Mouse (Mus musculus) forebrain, embryonic 12.5 days (tissue): ENCODE results near the gene Zfp524. TPM values are rescaled to one million over a fixed set of nuclear protein-coding genes. Genes with fewer than 3 reads are reported as not detected.

ENCODE experiments used
- ATAC-seq: fragments of 200-750 bp; cut with Nextera tagmentation; 2 replicates; pipeline ENCODE4 v1.8.0; 2017; ENCODE audit warnings: moderate TSS enrichment; ENCODE audit not compliant: low FRiP score
- H3K27ac ChIP-seq: fragments of 300-500 bp; sonication (generic); 2 replicates; pipeline ENCODE4 v1.5.1; 2016; ENCODE audit warnings: mild to moderate bottlenecking
- H3K27me3 ChIP-seq: fragments of 300-500 bp; sonication (generic); 2 replicates; pipeline ENCODE4 v1.6.1; 2016; ENCODE audit warnings: mild to moderate bottlenecking
- H3K36me3 ChIP-seq: fragments of 300-500 bp; sonication (generic); replicated peaks from 2 replicates; pipeline ENCODE4 v1.6.1; 2016; ENCODE audit warnings: mild to moderate bottlenecking
- H3K4me1 ChIP-seq: fragments of 300-500 bp; sonication (generic); 2 replicates; pipeline ENCODE4 v1.6.1; 2016
- H3K4me2 ChIP-seq: fragments of 300-500 bp; sonication (generic); 2 replicates; pipeline ENCODE4 v1.6.1; 2016; ENCODE audit warnings: mild to moderate bottlenecking, moderate library complexity
- H3K4me3 ChIP-seq: fragments of 300-500 bp; sonication (generic); replicated peaks from 2 replicates; pipeline ENCODE4 v1.5.1; 2016; ENCODE audit warnings: mild to moderate bottlenecking
- H3K9ac ChIP-seq: fragments of 300-500 bp; sonication (generic); 2 replicates; pipeline ENCODE4 v1.6.1; 2016; ENCODE audit warnings: mild to moderate bottlenecking
- H3K9me3 ChIP-seq: fragments of 300-500 bp; sonication (generic); 2 replicates; pipeline ENCODE4 v1.6.1; 2016
- WGBS: fragments of 180-500 bp; shearing (Covaris S2); methylation state at CpG from one replicate; pipeline ENCODE4 v1.1.7; 2016; 5-methylcytosine and 5-hydroxymethylcytosine counted together
- polyA plus RNA-seq: library from polyadenylated mRNA; unstranded; fragments of >200 nt; fragmentation: Nextera tagmentation; extraction: Ambion mirVana; gene quantifications from 2 replicates; pipeline ENCODE4 v1.2.1, GENCODE M21; 2016

Zfp524 gene
- polyA plus RNA-seq, result 9.5 and 9.6 TPM in 2 replicates

GRCm38 (mm10) chr7:5014251-5015117 is at the start of gene Zfp524, which contains the start of gene Fiz1:
TSS of gene Zfp524 (plus strand) at chr7:5014415.
TSS of gene Fiz1 (minus strand) at chr7:5014697.
- peak within 1 kb of the TSS; percentile 84 for H3K9ac ChIP-seq
- WGBS, result under 1% methylated on average over 41 of the region's 42 CpGs
- peak within 1 kb of the TSS; percentile 60 for H3K4me2 ChIP-seq
- H3K9me3 ChIP-seq, result no peaks in the 10 kb centered on the region
- peaks cover 7% of the 10 kb centered on the region for H3K4me1 ChIP-seq
- H3K27me3 ChIP-seq, result no peaks in the 10 kb centered on the region
- peaks cover 43% of the 10 kb centered on the region for H3K36me3 ChIP-seq
- peak within 1 kb of the TSS; percentile 99 for H3K27ac ChIP-seq
- ATAC-seq, result peak; percentile 84
- H3K4me3 ChIP-seq, result peak within 1 kb of the TSS; percentile 71

GRCm38 (mm10) chr7:4964988-4965387 is 49.2 kb upstream of the Zfp524 start:
- ATAC-seq, result no peak
- WGBS, result 85% methylated on average over 5 of the region's 5 CpGs

DNA sequence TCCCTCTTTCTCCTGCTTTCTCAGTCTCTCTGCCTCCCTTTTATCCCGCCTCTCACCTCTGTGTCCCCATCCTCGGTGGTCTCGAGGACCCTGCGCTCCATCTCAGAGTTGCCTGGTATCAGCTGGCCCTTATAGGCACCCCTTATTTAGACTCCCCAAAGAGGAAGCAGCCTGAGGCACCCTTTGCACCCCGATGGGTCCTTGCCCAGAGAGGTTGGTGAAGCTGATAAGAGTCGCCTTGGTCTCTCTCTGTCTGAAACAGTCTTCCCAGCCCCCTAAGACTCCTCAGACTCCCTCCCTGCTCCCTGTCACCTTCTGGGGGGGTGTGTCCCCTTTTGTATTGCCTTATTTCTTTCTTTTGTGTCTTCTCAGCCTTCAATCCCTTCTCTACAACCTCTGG is 43.1 kb upstream of the Zfp524 start, which contains the start of gene Sbk3:
Sbk3 (minus strand) TSS at position 101 of the 400 bp plus-strand sequence.
- Histone ChIP-seq H3K4me3 (no peak within 1 kb of the TSS), H3K9ac (no peak within 1 kb of the TSS), H3K27me3 (no peaks in the 10 kb centered on the region), H3K27ac (no peak within 1 kb of the TSS), H3K4me1 (no peaks in the 10 kb centered on the region), H3K4me2 (no peak within 1 kb of the TSS), H3K9me3 (no peaks in the 10 kb centered on the region), H3K36me3 (no peaks in the 10 kb centered on the region)
- 39% methylated on average over 6 of the region's 6 CpGs for WGBS
- ATAC-seq, result no peak

More at GRCm38 (mm10) chr7:4964988-4965387, 49.2 kb upstream of the Zfp524 start:
- H3K9me3 ChIP-seq, result no peaks in the 10 kb centered on the region
- H3K27me3 ChIP-seq, result no peaks in the 10 kb centered on the region
- no peak overlapping the region for H3K4me2 ChIP-seq
- no peaks in the 10 kb centered on the region for H3K4me1 ChIP-seq
- H3K9ac ChIP-seq, result no peak overlapping the region
- no peak overlapping the region for H3K27ac ChIP-seq
- H3K36me3 ChIP-seq, result no peaks in the 10 kb centered on the region
- H3K4me3 ChIP-seq, result no peak overlapping the region

GRCm38 (mm10) chr7:4971710-4972109 is 42.5 kb upstream of the Zfp524 start:
- Histone ChIP-seq H3K27ac (no peak overlapping the region), H3K4me2 (no peak overlapping the region), H3K36me3 (no peaks in the 10 kb centered on the region), H3K27me3 (no peaks in the 10 kb centered on the region), H3K4me3 (no peak overlapping the region), H3K4me1 (no peaks in the 10 kb centered on the region), H3K9me3 (0 out of 2 replicates have a peak, but pooled peaks cover 1% of the 10 kb centered on the region), H3K9ac (no peak overlapping the region)
- no peak for ATAC-seq
- 28% methylated on average over 7 of the region's 7 CpGs for WGBS

DNA sequence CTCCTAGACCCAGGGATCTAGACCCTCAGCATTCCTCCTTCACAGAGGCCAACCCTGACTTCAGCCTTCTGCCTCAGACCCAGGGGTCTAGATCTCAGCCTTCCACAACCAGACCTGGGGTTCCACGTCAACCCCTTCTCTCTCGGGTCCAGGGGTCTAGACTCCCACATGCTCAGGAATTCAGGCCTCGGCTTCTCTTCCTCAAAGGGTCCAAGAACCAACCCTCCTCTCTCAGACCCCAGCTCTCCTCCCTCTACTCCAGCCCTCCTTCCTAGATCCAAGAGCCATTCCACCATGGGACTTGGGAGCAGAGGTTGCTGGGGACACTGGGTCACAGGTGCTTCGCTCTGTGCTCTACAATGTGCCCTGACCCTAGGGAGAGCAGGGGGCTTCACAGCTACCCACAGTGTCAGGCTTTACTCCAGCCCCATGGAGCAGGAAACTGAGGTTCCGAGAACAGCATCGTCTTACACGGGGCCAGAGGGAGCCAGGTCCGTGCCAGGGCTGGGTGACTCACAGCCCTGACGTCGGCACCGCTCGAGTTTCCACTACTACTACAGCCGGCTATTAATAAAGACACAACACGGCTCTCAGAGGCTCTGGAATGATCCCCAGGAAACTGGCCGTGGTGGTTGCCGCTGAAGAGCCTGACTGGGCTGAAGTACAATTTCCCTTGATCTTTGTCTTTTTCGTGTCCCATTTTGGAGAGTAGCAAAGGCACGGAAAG is 41.7 kb upstream of the Zfp524 start:
- 79% methylated on average over 18 of the region's 18 CpGs for WGBS
- no peak for ATAC-seq
- no peaks in the 10 kb centered on the region for H3K4me1 ChIP-seq

GRCm38 (mm10) chr7:4975455-4975854 is 38.8 kb upstream of the Zfp524 start:
- no peaks in the 10 kb centered on the region for H3K4me1 ChIP-seq
- H3K36me3 ChIP-seq, result no peaks in the 10 kb centered on the region
- no peak overlapping the region for H3K4me3 ChIP-seq

More for the DNA sequence above, 41.7 kb upstream of the Zfp524 start:
- Histone ChIP-seq H3K4me3 (no peak overlapping the region), H3K4me2 (no peak overlapping the region), H3K36me3 (no peaks in the 10 kb centered on the region), H3K27ac (no peak overlapping the region), H3K9me3 (0 out of 2 replicates have a peak, but pooled peaks cover 4% of the 10 kb centered on the region), H3K9ac (no peak overlapping the region), H3K27me3 (no peaks in the 10 kb centered on the region)

DNA sequence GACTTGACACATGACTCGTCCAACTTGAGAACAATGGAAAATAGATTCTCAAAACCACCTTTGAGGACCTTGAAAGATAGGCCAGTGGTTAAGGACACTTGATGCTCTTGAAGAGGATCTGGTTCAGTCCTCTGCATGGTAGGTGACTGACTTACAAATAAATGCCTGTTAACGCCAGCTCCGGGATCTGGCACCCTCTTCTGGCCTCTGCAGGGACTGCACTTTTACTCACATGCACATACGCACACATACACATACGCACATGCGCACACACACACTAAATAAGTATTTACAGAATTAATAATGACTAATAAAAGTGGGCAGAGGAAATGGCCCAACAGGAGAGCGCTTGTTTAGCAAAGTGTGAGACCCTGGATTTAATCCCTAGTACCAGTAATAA is 37.4 kb upstream of the Zfp524 start:
- Histone ChIP-seq H3K27ac (no peak overlapping the region), H3K4me2 (no peak overlapping the region), H3K4me3 (no peak overlapping the region), H3K36me3 (no peaks in the 10 kb centered on the region), H3K9me3 (0 out of 2 replicates have a peak, but pooled peaks cover 4% of the 10 kb centered on the region), H3K4me1 (no peaks in the 10 kb centered on the region), H3K9ac (no peak overlapping the region), H3K27me3 (no peaks in the 10 kb centered on the region)
- WGBS, result 93% methylated on average over 7 of the region's 7 CpGs
- no peak for ATAC-seq

More at GRCm38 (mm10) chr7:4975455-4975854, 38.8 kb upstream of the Zfp524 start:
- Histone ChIP-seq H3K9ac (no peak overlapping the region), H3K9me3 (0 out of 2 replicates have a peak, but pooled peaks cover 4% of the 10 kb centered on the region), H3K27me3 (no peaks in the 10 kb centered on the region), H3K27ac (no peak overlapping the region), H3K4me2 (no peak overlapping the region)
- no peak for ATAC-seq
- WGBS, result 63% methylated on average over 4 of the region's 4 CpGs

GRCm38 (mm10) chr7:4988250-4988649 is 26.0 kb upstream of the Zfp524 start:
- ATAC-seq, result no peak
- 73% methylated on average over 2 of the region's 2 CpGs for WGBS
- H3K9ac ChIP-seq, result no peak overlapping the region
- H3K4me1 ChIP-seq, result peaks cover 6% of the 10 kb centered on the region
- H3K27me3 ChIP-seq, result peaks cover 16% of the 10 kb centered on the region
- peaks cover 24% of the 10 kb centered on the region for H3K36me3 ChIP-seq
- no peak overlapping the region for H3K4me3 ChIP-seq
- 0 out of 2 replicates have a peak, but pooled peaks cover 5% of the 10 kb centered on the region for H3K9me3 ChIP-seq
- H3K4me2 ChIP-seq, result no peak overlapping the region
- H3K27ac ChIP-seq, result no peak overlapping the region

- peak overlapping the region; percentile 33; the same call in 1 of the 2 replicates for H3K9ac ChIP-seq
- H3K4me1 ChIP-seq, result peaks cover 36% of the 10 kb centered on the region
- H3K4me2 ChIP-seq, result peak overlapping the region; percentile 82
- H3K27me3 ChIP-seq, result peaks cover 25% of the 10 kb centered on the region
- H3K36me3 ChIP-seq, result peaks cover 37% of the 10 kb centered on the region
- WGBS, result 36% methylated on average over 46 of the region's 55 CpGs
- no peak for ATAC-seq
- peaks cover 18% of the 10 kb centered on the region; the same call in 1 of the 2 replicates for H3K9me3 ChIP-seq
- H3K27ac ChIP-seq, result no peak overlapping the region
- peak overlapping the region; percentile 68 for H3K4me3 ChIP-seq
Measured at GRCm38 (mm10) chr7:4993347-4993998, 20.7 kb upstream of the Zfp524 start.

DNA sequence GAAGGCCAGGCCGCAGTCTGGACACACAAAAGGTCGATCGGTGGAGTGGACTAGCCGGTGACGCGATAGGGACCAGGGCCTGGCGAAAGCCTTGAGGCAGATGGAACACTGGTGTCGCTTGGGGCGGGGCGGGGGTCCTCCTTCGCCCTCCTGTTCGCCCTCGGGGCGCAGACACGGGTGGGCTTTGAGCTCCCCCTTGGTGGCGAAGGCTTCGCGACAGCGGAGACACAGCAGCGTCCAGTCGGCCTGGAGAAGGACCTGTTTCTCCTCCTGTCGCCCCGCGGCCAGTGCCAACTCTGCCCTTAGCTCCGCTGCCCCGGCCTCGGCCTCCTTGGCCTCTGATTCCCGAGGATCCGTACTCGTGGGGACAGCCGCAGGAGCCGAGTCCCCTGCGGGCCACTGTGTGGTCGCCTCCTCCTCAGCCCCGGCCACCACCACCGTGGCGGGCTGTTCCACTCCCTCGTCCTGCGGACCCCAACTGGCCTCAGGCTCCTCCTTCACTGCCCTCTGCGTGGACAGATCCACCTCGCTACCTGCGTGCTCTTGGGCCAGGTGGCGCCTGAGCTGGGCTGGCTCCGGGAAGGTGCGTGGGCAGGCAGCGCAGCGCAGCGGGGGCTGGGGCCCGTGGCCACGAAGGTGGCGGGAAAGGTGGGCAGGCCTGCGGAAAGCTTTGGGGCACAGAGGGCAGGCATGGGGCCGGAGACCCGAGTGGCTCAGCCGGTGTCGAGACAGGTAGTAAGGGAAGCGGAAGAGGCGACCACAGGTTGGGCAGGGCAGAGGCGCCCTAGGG is 20.0 kb upstream of the Zfp524 start:
- Histone ChIP-seq H3K4me1 (peaks cover 36% of the 10 kb centered on the region), H3K4me2 (peak overlapping the region; percentile 82), H3K9ac (peak overlapping the region; percentile 33; the same call in 1 of the 2 replicates), H3K27ac (no peak overlapping the region), H3K9me3 (peaks cover 18% of the 10 kb centered on the region; the same call in 1 of the 2 replicates), H3K36me3 (peaks cover 37% of the 10 kb centered on the region), H3K27me3 (peaks cover 25% of the 10 kb centered on the region), H3K4me3 (peak overlapping the region; percentile 68)
- ATAC-seq, result no peak
- WGBS, result 51% methylated on average over 53 of the region's 59 CpGs
